Mouse (Mus musculus): ENCODE results near the gene Dock6. TPM values are rescaled to one million over a fixed set of nuclear protein-coding genes. Genes with fewer than 3 reads are reported as not detected.

Gene Dock6
- total and polyA plus RNA-seq, 3 experiments = 0.79 to 3.6 (median 3.3) TPM

- no peaks in the 10 kb centered on the region for H3K27me3 ChIP-seq (replicated peaks)
- H3K79me2 ChIP-seq (replicated peaks; ENCODE audit: control insufficient read depth, extremely low read depth, insufficient read depth, poor library complexity, severe bottlenecking) = no peaks in the 10 kb centered on the region
- H3K9me3 ChIP-seq (replicated peaks; ENCODE audit: low read length) = no peaks in the 10 kb centered on the region
- no peaks in the 10 kb centered on the region for H3K4me1 ChIP-seq (ENCODE audit: control insufficient read depth in 1 of 2, insufficient read depth in 2 of 2)
- in situ Hi-C loops (cut with MboI; ENCODE audit: low pct_ligation_motif_present, low pct_unique_long_range_greater_than_20kb, low sequenced_read_pairs) (no loop called here), dilution Hi-C loops (cut with MboI; ENCODE audit: extremely low pct_ligation_motif_present, extremely low pct_unique_long_range_greater_than_20kb, low sequenced_read_pairs) (no loop called here)
- H3K4me3 ChIP-seq (replicated peaks in 1 of 3; ENCODE audit: low read depth in 2 of 3, low read length in 2 of 3, poor library complexity in 1 of 3) = no peak overlapping the region
- H3K36me3 ChIP-seq (replicated peaks in 1 of 2; ENCODE audit: control insufficient read depth in 1 of 2, insufficient read depth in 1 of 2, low read length in 1 of 2) = peaks cover 8 to 20% of the 10 kb centered on the region in 2 experiments
- H3K4me2 ChIP-seq (ENCODE audit: insufficient read depth, low read depth, poor library complexity, severe bottlenecking) = no peak overlapping the region
- no peak for DNase-seq (ENCODE audit: extremely low read depth)
- TF ChIP-seq POLR2A (IDR thresholded peaks at IDR 0.05; ENCODE audit: low read depth, low read length) = no peak
- TF ChIP-seq E2F4 (IDR thresholded peaks at IDR 0.05; ENCODE audit: insufficient replicate concordance, low read depth, low read length) = no peak
- TF ChIP-seq USF2 (conservative IDR thresholded peaks at IDR 0.05; ENCODE audit: low read depth, low read length) = no peak
- no peak for TF ChIP-seq ELF1 (IDR thresholded peaks at IDR 0.05; ENCODE audit: low read depth, low read length)
- no peak for TF ChIP-seq TBP (conservative IDR thresholded peaks at IDR 0.05; ENCODE audit: low read depth, low read length)
- no peak overlapping the region for H3K9ac ChIP-seq (ENCODE audit: insufficient read depth, low read depth)
- no peak overlapping the region for H3K27ac ChIP-seq (ENCODE audit: insufficient read depth, low read depth)
Measured at GRCm38 (mm10) chr9:21830936-21831335, 21.5 kb downstream of the Dock6 start.

GRCm38 (mm10) chr9:21830461-21830850, 22.0 kb downstream of the Dock6 start:
- no peak overlapping the region for H3K9ac ChIP-seq (ENCODE audit: insufficient read depth, low read depth)
- H3K27ac ChIP-seq (ENCODE audit: insufficient read depth, low read depth) = no peak overlapping the region
- no peaks in the 10 kb centered on the region for H3K9me3 ChIP-seq (replicated peaks; ENCODE audit: low read length)
- H3K4me1 ChIP-seq (ENCODE audit: control insufficient read depth in 1 of 2, insufficient read depth in 2 of 2) = no peaks in the 10 kb centered on the region
- H3K27me3 ChIP-seq (replicated peaks) = no peaks in the 10 kb centered on the region
- H3K36me3 ChIP-seq (replicated peaks in 1 of 2; ENCODE audit: control insufficient read depth in 1 of 2, insufficient read depth in 1 of 2, low read length in 1 of 2) = peaks cover 8 to 20% of the 10 kb centered on the region in 2 experiments
- no peak for TF ChIP-seq ETS1 (conservative IDR thresholded peaks at IDR 0.05; ENCODE audit: low read depth, low read length)
- no peak for TF ChIP-seq HCFC1 (IDR thresholded peaks at IDR 0.05; ENCODE audit: low read depth, low read length)
- no peak for TF ChIP-seq JUN (IDR thresholded peaks at IDR 0.05; ENCODE audit: insufficient read depth, low read depth, low read length)
- no peak for TF ChIP-seq MEF2A (IDR thresholded peaks at IDR 0.05; ENCODE audit: borderline replicate concordance, low read depth, low read length)
- no peak for TF ChIP-seq ELF1 (IDR thresholded peaks at IDR 0.05; ENCODE audit: low read depth, low read length)
- TF ChIP-seq KAT2A (IDR thresholded peaks at IDR 0.05; ENCODE audit: insufficient replicate concordance, low read length) = no peak
- no peak for TF ChIP-seq MAX (IDR thresholded peaks at IDR 0.05; ENCODE audit: low read length)
- no peak for TF ChIP-seq ZKSCAN1 (IDR thresholded peaks at IDR 0.05; ENCODE audit: borderline replicate concordance, low read depth, low read length)
- TF ChIP-seq USF2 (conservative IDR thresholded peaks at IDR 0.05; ENCODE audit: low read depth, low read length) = no peak
- TF ChIP-seq NRF1 (IDR thresholded peaks at IDR 0.05; ENCODE audit: low read depth, low read length) = no peak
- TF ChIP-seq CTCF (conservative IDR thresholded peaks at IDR 0.05 in 1 of 2, IDR thresholded peaks at IDR 0.05 in 1 of 2; ENCODE audit: low read depth in 2 of 2, low read length in 2 of 2) = no peak
- no peak for TF ChIP-seq NELFE (IDR thresholded peaks at IDR 0.05; ENCODE audit: low read depth, low read length)
- no peak for TF ChIP-seq MYC (IDR thresholded peaks at IDR 0.05; ENCODE audit: low read depth, low read length)
- no peak for TF ChIP-seq PAX5 (IDR thresholded peaks at IDR 0.05; ENCODE audit: low read length)
- TF ChIP-seq CHD2 (IDR thresholded peaks at IDR 0.05; ENCODE audit: low read length) = no peak
- TF ChIP-seq GABPA (IDR thresholded peaks at IDR 0.05; ENCODE audit: insufficient replicate concordance, low read depth, low read length) = no peak
- H3K79me2 ChIP-seq (replicated peaks; ENCODE audit: control insufficient read depth, extremely low read depth, insufficient read depth, poor library complexity, severe bottlenecking) = no peaks in the 10 kb centered on the region
- DNase-seq (ENCODE audit: extremely low read depth) = no peak
- H3K4me3 ChIP-seq (replicated peaks in 1 of 3; ENCODE audit: low read depth in 2 of 3, low read length in 2 of 3, poor library complexity in 1 of 3) = no peak overlapping the region
- no peak overlapping the region for H3K4me2 ChIP-seq (ENCODE audit: insufficient read depth, low read depth, poor library complexity, severe bottlenecking)
- in situ Hi-C loops (cut with MboI; ENCODE audit: low pct_ligation_motif_present, low pct_unique_long_range_greater_than_20kb, low sequenced_read_pairs) (no loop called here), dilution Hi-C loops (cut with MboI; ENCODE audit: extremely low pct_ligation_motif_present, extremely low pct_unique_long_range_greater_than_20kb, low sequenced_read_pairs) (no loop called here)
